Mouse (Mus musculus) liver, adult 2 months (tissue): ENCODE results near the gene C1qtnf5. TPM values are rescaled to one million over a fixed set of nuclear protein-coding genes. Genes with fewer than 3 reads are reported as not detected.

Experiments used
- DNase-seq: peaks from one replicate; pipeline ENCODE4 v3.0.0-alpha.2; 2011; ENCODE audit warnings: low read depth, low spot score; ENCODE audit errors: extremely low read depth
- H3K27ac ChIP-seq: fragments of 200-500 bp; replicated peaks from 2 replicates; pipeline ENCODE4 v1.5.1; 2012; ENCODE audit warnings: low read depth, mild to moderate bottlenecking, control low read depth, inconsistent platforms, low read length; ENCODE audit not compliant: insufficient read depth
- H3K27me3 ChIP-seq: fragments of 200-500 bp; 2 replicates; pipeline ENCODE4 v1.6.1; 2012; ENCODE audit warnings: mild to moderate bottlenecking, moderate library complexity, low read length, inconsistent platforms; ENCODE audit not compliant: control insufficient read depth, insufficient read depth
- H3K36me3 ChIP-seq: fragments of 200-500 bp; 2 replicates; pipeline ENCODE4 v1.6.1; 2012; ENCODE audit warnings: low read length, inconsistent platforms; ENCODE audit not compliant: control insufficient read depth, insufficient read depth
- H3K4me1 ChIP-seq: fragments of 200-500 bp; 2 replicates; pipeline ENCODE4 v1.6.1; 2011; ENCODE audit warnings: low read length; ENCODE audit not compliant: control insufficient read depth, insufficient read depth
- H3K4me3 ChIP-seq: fragments of 200-500 bp; 2 replicates; pipeline ENCODE4 v1.5.1; 2011; ENCODE audit warnings: low read depth, mild to moderate bottlenecking, control low read depth, low read length, moderate library complexity; ENCODE audit not compliant: insufficient read depth
- H3K79me2 ChIP-seq: fragments of 200-500 bp; 2 replicates; pipeline ENCODE4 v1.6.1; 2012; ENCODE audit warnings: inconsistent platforms, mild to moderate bottlenecking, low read length, moderate library complexity; ENCODE audit not compliant: control insufficient read depth, insufficient read depth
- H3K9ac ChIP-seq: fragments of 200-500 bp; 2 replicates; pipeline ENCODE4 v1.6.1; 2012; ENCODE audit warnings: low read depth, mild to moderate bottlenecking, control low read depth, inconsistent platforms, low read length
- CTCF ChIP-seq: fragments of 200-500 bp; IDR thresholded peaks from 2 replicates; pipeline ENCODE4 v1.5.1; 2011; ENCODE audit warnings: low read depth, low read length, control low read depth
- POLR2A ChIP-seq: fragments of 200-500 bp; IDR thresholded peaks from 2 replicates; pipeline ENCODE4 v1.6.1; 2011; ENCODE audit warnings: low read length, control low read depth; ENCODE audit not compliant: insufficient read depth; ENCODE audit errors: extremely low read depth
- WGBS: fragments of 180-500 bp; shearing (Covaris S2); methylation state at CpG from one replicate; pipeline ENCODE4 v1.1.7; 2018; 5-methylcytosine and 5-hydroxymethylcytosine counted together
- polyA plus RNA-seq: library from polyadenylated mRNA; depleted of rRNA; stranded (reverse); fragments of >200 nt; gene quantifications from 2 replicates; pipeline ENCODE4 v1.2.3, GENCODE M21; 2012
- total RNA-seq: library from RNA; depleted of rRNA; stranded (reverse); fragments of >200 nt; gene quantifications from 2 replicates; pipeline ENCODE4 v1.2.3, GENCODE M21; 2014

Gene C1qtnf5
- total and polyA plus RNA-seq, 2 experiments = 3.0 to 5.7 TPM

DNA sequence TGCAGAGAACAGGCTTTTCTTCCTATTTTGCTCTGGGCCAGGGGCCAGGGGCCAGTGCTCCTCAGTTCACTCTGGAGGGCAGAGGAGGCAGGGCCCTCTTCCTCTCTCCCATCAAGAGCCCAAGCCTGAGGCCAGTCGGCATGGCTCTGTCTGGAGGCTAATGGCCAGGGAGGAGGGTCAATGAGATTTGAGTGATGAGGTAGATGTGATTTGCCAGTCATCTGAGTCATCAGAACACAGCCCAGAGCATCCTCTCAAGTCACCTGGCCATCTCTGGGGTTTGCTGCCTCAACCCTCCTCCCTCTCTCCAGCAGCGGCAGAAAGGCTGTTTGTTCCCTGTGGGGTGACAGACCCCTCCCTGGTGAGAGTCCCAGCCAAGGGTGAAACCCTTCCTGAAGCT lies 26.2 kb downstream of the C1qtnf5 start:
- 12% methylated on average over 2 of the region's 2 CpGs for WGBS
- TF ChIP-seq POLR2A = no peak
- no peak for TF ChIP-seq CTCF
- no peak for DNase-seq
- Histone ChIP-seq H3K27me3 (peaks cover 10% of the 10 kb centered on the region; the same call in 1 of the 2 replicates), H3K9ac (no peak overlapping the region; the same call in 1 of the 2 replicates), H3K36me3 (no peaks in the 10 kb centered on the region), H3K4me1 (peaks cover 4% of the 10 kb centered on the region; the same call in 1 of the 2 replicates), H3K79me2 (no peaks in the 10 kb centered on the region; the same call in 1 of the 2 replicates), H3K27ac (peak overlapping the region; percentile 71), H3K4me3 (no peak overlapping the region)

DNA sequence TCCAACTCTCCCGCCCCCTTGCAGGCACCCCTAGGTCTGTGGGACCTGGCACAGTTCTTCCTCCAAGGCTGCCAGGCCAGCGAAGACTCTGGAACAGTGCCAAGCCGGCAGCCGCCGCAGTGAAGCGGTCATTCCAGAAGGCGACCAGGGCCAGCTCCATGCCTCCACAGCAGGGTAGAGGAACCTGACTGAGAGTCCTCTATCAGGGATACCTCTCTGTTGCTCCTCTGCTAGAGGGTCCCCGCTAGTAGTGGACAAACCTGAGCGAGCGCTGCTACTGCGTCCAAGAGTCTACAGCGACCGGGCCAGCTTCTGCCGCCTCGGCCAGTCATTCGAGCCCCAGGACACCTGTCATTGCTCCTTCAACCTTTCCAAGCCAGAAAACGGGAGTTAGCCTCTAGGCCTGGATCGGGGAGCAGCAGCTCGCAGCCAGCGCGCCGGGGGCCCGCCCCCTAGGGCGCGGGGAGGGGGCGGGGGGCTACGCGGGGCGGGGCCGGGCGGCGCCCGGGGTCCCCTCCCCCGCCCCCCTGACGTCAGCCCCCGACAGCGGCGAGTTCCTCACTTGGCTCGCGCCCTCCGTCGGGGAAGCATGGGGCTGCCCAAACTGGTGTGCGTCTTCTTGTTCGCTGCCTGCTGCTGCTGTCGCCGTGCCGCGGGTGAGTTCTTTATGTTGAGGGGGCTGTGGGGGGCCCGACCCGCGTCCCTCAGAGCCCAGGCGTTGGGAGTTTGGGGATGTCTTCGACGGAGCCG lies 27.2 kb downstream of the C1qtnf5 start, which contains the start of gene Mcam:
Mcam (plus strand) TSS at position 369 of the 750 bp plus-strand sequence.
- peaks cover 10% of the 10 kb centered on the region; the same call in 1 of the 2 replicates for H3K27me3 ChIP-seq
- H3K4me3 ChIP-seq = peak within 1 kb of the TSS; percentile 70
- peak within 1 kb of the TSS; percentile 71 for H3K27ac ChIP-seq
- peak within 1 kb of the TSS; percentile 80 for H3K9ac ChIP-seq
- DNase-seq = no peak
- TF ChIP-seq POLR2A = 0 out of 2 replicates have a peak, but pooled peaks have one; percentile 20
- TF ChIP-seq CTCF = no peak
- WGBS = 2% methylated on average over 55 of the region's 55 CpGs
- H3K36me3 ChIP-seq = no peaks in the 10 kb centered on the region
- peaks cover 4% of the 10 kb centered on the region; the same call in 1 of the 2 replicates for H3K4me1 ChIP-seq
- no peaks in the 10 kb centered on the region; the same call in 1 of the 2 replicates for H3K79me2 ChIP-seq

- no peak overlapping the region for H3K27ac ChIP-seq
- H3K27me3 ChIP-seq = peaks cover 9% of the 10 kb centered on the region; the same call in 1 of the 2 replicates
- no peaks in the 10 kb centered on the region; the same call in 1 of the 2 replicates for H3K79me2 ChIP-seq
- TF ChIP-seq POLR2A = no peak
- TF ChIP-seq CTCF = no peak
- peaks cover 4% of the 10 kb centered on the region; the same call in 1 of the 2 replicates for H3K4me1 ChIP-seq
- WGBS = 4% methylated on average over 49 of the region's 49 CpGs
- H3K9ac ChIP-seq = peak overlapping the region; percentile 80
- DNase-seq = no peak
- no peaks in the 10 kb centered on the region for H3K36me3 ChIP-seq
- peak overlapping the region; percentile 70 for H3K4me3 ChIP-seq
Measured at GRCm38 (mm10) chr9:44134851-44135730, 28.0 kb downstream of the C1qtnf5 start.

GRCm38 (mm10) chr9:44135731-44136411 lies 28.8 kb downstream of the C1qtnf5 start:
- no peak for DNase-seq
- Histone ChIP-seq H3K27me3 (0 out of 2 replicates have a peak, but pooled peaks cover 6% of the 10 kb centered on the region), H3K9ac (no peak overlapping the region), H3K79me2 (no peaks in the 10 kb centered on the region; the same call in 1 of the 2 replicates), H3K4me3 (no peak overlapping the region), H3K36me3 (no peaks in the 10 kb centered on the region), H3K27ac (no peak overlapping the region), H3K4me1 (peaks cover 4% of the 10 kb centered on the region; the same call in 1 of the 2 replicates)
- 68% methylated on average over 7 of the region's 7 CpGs for WGBS
- no peak for TF ChIP-seq CTCF
- no peak for TF ChIP-seq POLR2A

GRCm38 (mm10) chr9:44137846-44138245 lies 30.8 kb downstream of the C1qtnf5 start:
- H3K27ac ChIP-seq = no peak overlapping the region
- H3K9ac ChIP-seq = no peak overlapping the region
- no peak for TF ChIP-seq POLR2A
- no peak for TF ChIP-seq CTCF
- peaks cover 4% of the 10 kb centered on the region; the same call in 1 of the 2 replicates for H3K4me1 ChIP-seq
- no peaks in the 10 kb centered on the region for H3K36me3 ChIP-seq
- H3K79me2 ChIP-seq = no peaks in the 10 kb centered on the region; the same call in 1 of the 2 replicates
- no peak for DNase-seq
- H3K4me3 ChIP-seq = no peak overlapping the region
- 0 out of 2 replicates have a peak, but pooled peaks cover 6% of the 10 kb centered on the region for H3K27me3 ChIP-seq
- 67% methylated on average over 4 of the region's 4 CpGs for WGBS
